Mouse (Mus musculus): ENCODE data around the gene Gm49395. TPM values are rescaled to one million over a fixed set of nuclear protein-coding genes. Genes with fewer than 3 reads are reported as not detected.
A peak's percentile ranks its signal among the peaks of the same experiment; 100 is the strongest.

Gene Gm49395
- total and polyA plus RNA-seq, 3 experiments, result 0.30 to 0.69 TPM; not detected in 1

GRCm38 (mm10) chr13:115096216-115096615 lies 5.5 kb downstream of the Gm49395 start:
- no peak overlapping the region for H3K27ac ChIP-seq (ENCODE audit: insufficient read depth, low read depth)
- H3K9ac ChIP-seq (ENCODE audit: insufficient read depth, low read depth), result no peak overlapping the region
- H3K4me2 ChIP-seq (ENCODE audit: insufficient read depth, low read depth, poor library complexity, severe bottlenecking), result no peak overlapping the region
- H3K9me3 ChIP-seq (replicated peaks; ENCODE audit: low read length), result no peaks in the 10 kb centered on the region
- H3K27me3 ChIP-seq (replicated peaks), result no peaks in the 10 kb centered on the region
- no peak for DNase-seq (ENCODE audit: extremely low read depth)
- TF ChIP-seq RAD21 (IDR thresholded peaks at IDR 0.05; ENCODE audit: low read depth, low read length) (no peak), POLR2AphosphoS2 (IDR thresholded peaks at IDR 0.05; ENCODE audit: low read depth, low read length) (no peak), RCOR1 (conservative IDR thresholded peaks at IDR 0.05; ENCODE audit: low read depth, low read length) (no peak)
- no peak overlapping the region for H3K4me3 ChIP-seq (replicated peaks in 1 of 3; ENCODE audit: low read depth in 2 of 3, low read length in 2 of 3, poor library complexity in 1 of 3)
- no peaks in the 10 kb centered on the region for H3K79me2 ChIP-seq (replicated peaks; ENCODE audit: control insufficient read depth, extremely low read depth, insufficient read depth, poor library complexity, severe bottlenecking)
- dilution Hi-C loops (cut with MboI; ENCODE audit: extremely low pct_ligation_motif_present, extremely low pct_unique_long_range_greater_than_20kb, low sequenced_read_pairs) (no loop called here), in situ Hi-C loops (cut with MboI; ENCODE audit: low pct_ligation_motif_present, low pct_unique_long_range_greater_than_20kb, low sequenced_read_pairs) (no loop called here)
- H3K36me3 ChIP-seq (replicated peaks in 1 of 2; ENCODE audit: control insufficient read depth in 1 of 2, insufficient read depth in 1 of 2, low read length in 1 of 2), result no peaks in the 10 kb centered on the region
- peaks cover 3 to 10% of the 10 kb centered on the region in 2 experiments; a peak in 3 of 4 replicates for H3K4me1 ChIP-seq (ENCODE audit: control insufficient read depth in 1 of 2, insufficient read depth in 2 of 2)

GRCm38 (mm10) chr13:115095392-115095791 lies 6.3 kb downstream of the Gm49395 start:
- TF ChIP-seq E2F4 (IDR thresholded peaks at IDR 0.05; ENCODE audit: insufficient replicate concordance, low read depth, low read length), result no peak
- 0 out of 4 replicates have a peak, but pooled peaks of 1 of the 2 experiments have one; percentile 19 for TF ChIP-seq CTCF (conservative IDR thresholded peaks at IDR 0.05 in 1 of 2, IDR thresholded peaks at IDR 0.05 in 1 of 2; ENCODE audit: low read depth in 2 of 2, low read length in 2 of 2)
- Histone ChIP-seq H3K9me3 (replicated peaks; ENCODE audit: low read length) (no peaks in the 10 kb centered on the region), H3K27me3 (replicated peaks) (no peaks in the 10 kb centered on the region), H3K4me3 (replicated peaks in 1 of 3; ENCODE audit: low read depth in 2 of 3, low read length in 2 of 3, poor library complexity in 1 of 3) (no peak overlapping the region), H3K4me2 (ENCODE audit: insufficient read depth, low read depth, poor library complexity, severe bottlenecking) (no peak overlapping the region), H3K9ac (ENCODE audit: insufficient read depth, low read depth) (no peak overlapping the region), H3K79me2 (replicated peaks; ENCODE audit: control insufficient read depth, extremely low read depth, insufficient read depth, poor library complexity, severe bottlenecking) (no peaks in the 10 kb centered on the region), H3K27ac (ENCODE audit: insufficient read depth, low read depth) (no peak overlapping the region), H3K36me3 (replicated peaks in 1 of 2; ENCODE audit: control insufficient read depth in 1 of 2, insufficient read depth in 1 of 2, low read length in 1 of 2) (no peaks in the 10 kb centered on the region), H3K4me1 (ENCODE audit: control insufficient read depth in 1 of 2, insufficient read depth in 2 of 2) (peaks cover 5 to 16% of the 10 kb centered on the region in 2 experiments; a peak in 3 of 4 replicates)
- in situ Hi-C loops (cut with MboI; ENCODE audit: low pct_ligation_motif_present, low pct_unique_long_range_greater_than_20kb, low sequenced_read_pairs) (no loop called here), dilution Hi-C loops (cut with MboI; ENCODE audit: extremely low pct_ligation_motif_present, extremely low pct_unique_long_range_greater_than_20kb, low sequenced_read_pairs) (no loop called here)
- DNase-seq (ENCODE audit: extremely low read depth), result no peak

GRCm38 (mm10) chr13:115091511-115091910 lies 10.2 kb downstream of the Gm49395 start:
- in situ Hi-C loops (cut with MboI; ENCODE audit: low pct_ligation_motif_present, low pct_unique_long_range_greater_than_20kb, low sequenced_read_pairs) (no loop called here), dilution Hi-C loops (cut with MboI; ENCODE audit: extremely low pct_ligation_motif_present, extremely low pct_unique_long_range_greater_than_20kb, low sequenced_read_pairs) (no loop called here)
- H3K79me2 ChIP-seq (replicated peaks; ENCODE audit: control insufficient read depth, extremely low read depth, insufficient read depth, poor library complexity, severe bottlenecking), result peaks cover 16% of the 10 kb centered on the region
- H3K27me3 ChIP-seq (replicated peaks), result no peaks in the 10 kb centered on the region
- DNase-seq (ENCODE audit: extremely low read depth), result no peak
- TF ChIP-seq KAT2A (IDR thresholded peaks at IDR 0.05; ENCODE audit: insufficient replicate concordance, low read length) (no peak), MEF2A (IDR thresholded peaks at IDR 0.05; ENCODE audit: borderline replicate concordance, low read depth, low read length) (no peak), POLR2AphosphoS2 (IDR thresholded peaks at IDR 0.05; ENCODE audit: low read depth, low read length) (no peak), IRF4 (IDR thresholded peaks at IDR 0.05; ENCODE audit: low read depth, low read length) (no peak), MXI1 (IDR thresholded peaks at IDR 0.05; ENCODE audit: low read depth, low read length) (no peak), UBTF (IDR thresholded peaks at IDR 0.05; ENCODE audit: low read depth, low read length) (no peak), USF2 (conservative IDR thresholded peaks at IDR 0.05; ENCODE audit: low read depth, low read length) (no peak), E2F4 (IDR thresholded peaks at IDR 0.05; ENCODE audit: insufficient replicate concordance, low read depth, low read length) (no peak), SIN3A (IDR thresholded peaks at IDR 0.05; ENCODE audit: low read length) (no peak), ZNF384 (IDR thresholded peaks at IDR 0.05; ENCODE audit: low read depth, low read length) (no peak), TBP (conservative IDR thresholded peaks at IDR 0.05; ENCODE audit: low read depth, low read length) (no peak), HCFC1 (IDR thresholded peaks at IDR 0.05; ENCODE audit: low read depth, low read length) (no peak), NELFE (IDR thresholded peaks at IDR 0.05; ENCODE audit: low read depth, low read length) (no peak), ELF1 (IDR thresholded peaks at IDR 0.05; ENCODE audit: low read depth, low read length) (no peak), CTCF (conservative IDR thresholded peaks at IDR 0.05 in 1 of 2, IDR thresholded peaks at IDR 0.05 in 1 of 2; ENCODE audit: low read depth in 2 of 2, low read length in 2 of 2) (no peak), NRF1 (IDR thresholded peaks at IDR 0.05; ENCODE audit: low read depth, low read length) (no peak), JUND (conservative IDR thresholded peaks at IDR 0.05; ENCODE audit: low read depth, low read length) (no peak), EP300 (IDR thresholded peaks at IDR 0.05; ENCODE audit: low read length) (no peak), ZC3H11A (IDR thresholded peaks at IDR 0.05; ENCODE audit: low read depth, low read length) (no peak)
- H3K4me1 ChIP-seq (ENCODE audit: control insufficient read depth in 1 of 2, insufficient read depth in 2 of 2), result peaks cover 5 to 22% of the 10 kb centered on the region in 2 experiments; a peak in 3 of 4 replicates
- no peak overlapping the region for H3K4me3 ChIP-seq (replicated peaks in 1 of 3; ENCODE audit: low read depth in 2 of 3, low read length in 2 of 3, poor library complexity in 1 of 3)
- no peaks in the 10 kb centered on the region for H3K9me3 ChIP-seq (replicated peaks; ENCODE audit: low read length)
- no peak overlapping the region for H3K9ac ChIP-seq (ENCODE audit: insufficient read depth, low read depth)
- H3K27ac ChIP-seq (ENCODE audit: insufficient read depth, low read depth), result no peak overlapping the region
- H3K36me3 ChIP-seq (replicated peaks in 1 of 2; ENCODE audit: control insufficient read depth in 1 of 2, insufficient read depth in 1 of 2, low read length in 1 of 2), result peaks cover 6 to 16% of the 10 kb centered on the region in 2 experiments
- H3K4me2 ChIP-seq (ENCODE audit: insufficient read depth, low read depth, poor library complexity, severe bottlenecking), result no peak overlapping the region
